Mouse (Mus musculus) neural tube, embryonic 10.5 days (tissue): ENCODE measurements at regions not wholly inside any gene's neighbourhood (a gene's known extent, or its start where the extent isn't known, plus 50 kb on each side); places are given as distances from the start of the nearest gene placed in this dataset.
"Not testable (repeated sequence)": the region's sequence is repeated elsewhere in the genome, so short reads cannot be mapped to it uniquely, and the experiment has no call there.

Source experiments
- DNase-seq: peaks from one replicate; pipeline ENCODE4 v3.0.0-alpha.2; 2017; ENCODE audit warnings: low spot score; ENCODE audit errors: extremely low spot score

DNA sequence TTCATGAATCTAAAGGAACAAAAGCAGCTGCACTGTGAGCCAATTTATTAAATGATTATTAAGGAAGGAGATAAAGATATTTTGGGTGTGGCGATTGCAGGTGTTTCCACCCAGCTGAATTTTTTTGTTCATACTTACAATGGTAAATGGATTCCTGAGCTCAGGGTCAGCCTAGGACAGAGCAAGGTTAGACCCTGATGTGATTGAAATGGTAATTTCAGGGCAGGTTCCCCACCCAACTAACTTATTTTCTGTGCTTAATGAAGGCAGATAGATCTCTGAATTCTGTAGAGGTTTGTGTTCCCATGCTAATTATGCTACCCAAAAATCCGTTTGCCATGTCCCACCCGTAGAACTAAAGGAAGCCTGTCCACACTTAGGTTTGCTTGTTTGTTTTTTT, 258.8 kb upstream of the St6gal2 start:
- no peak for DNase-seq

DNA sequence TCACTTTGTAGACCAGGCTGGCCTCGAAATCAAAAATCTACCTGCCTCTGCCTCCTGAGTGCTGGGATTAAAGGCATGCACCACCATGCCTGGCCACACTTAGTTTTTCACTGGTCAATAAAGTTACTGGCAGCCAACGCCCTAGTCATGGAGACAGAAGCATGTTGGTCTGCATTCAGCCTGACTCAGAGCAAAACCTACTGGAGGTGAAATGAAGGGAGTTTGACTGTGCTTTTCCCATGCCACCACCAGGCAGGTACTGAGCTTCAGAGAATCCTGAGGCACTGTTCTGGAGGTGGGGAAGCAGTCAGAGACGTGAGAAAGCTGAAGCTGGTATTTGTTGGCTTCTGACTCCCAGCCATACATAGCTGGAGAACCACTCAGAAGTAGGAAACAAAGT, 258.4 kb upstream of the St6gal2 start:
- no peak for DNase-seq

DNA sequence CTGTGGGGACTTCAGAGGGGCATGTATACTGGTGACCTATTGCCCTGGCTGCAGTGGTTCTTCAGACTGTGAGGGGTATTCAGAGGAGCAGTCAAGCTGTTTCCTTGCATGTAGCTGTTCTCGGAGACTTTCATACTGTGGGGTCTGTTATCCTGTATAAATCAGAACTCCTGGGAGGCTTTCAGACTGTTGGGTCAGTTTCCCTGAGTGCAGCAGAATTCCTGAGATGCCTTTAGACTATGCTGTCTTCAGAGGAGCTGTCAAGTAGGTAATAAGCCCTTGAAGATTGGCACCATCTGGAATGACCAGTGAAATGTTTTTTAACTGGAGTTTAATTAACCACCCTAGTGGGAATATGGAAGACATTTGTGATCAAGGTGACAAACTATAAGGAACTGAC, 238.6 kb upstream of the St6gal2 start:
- no peak for DNase-seq

DNA sequence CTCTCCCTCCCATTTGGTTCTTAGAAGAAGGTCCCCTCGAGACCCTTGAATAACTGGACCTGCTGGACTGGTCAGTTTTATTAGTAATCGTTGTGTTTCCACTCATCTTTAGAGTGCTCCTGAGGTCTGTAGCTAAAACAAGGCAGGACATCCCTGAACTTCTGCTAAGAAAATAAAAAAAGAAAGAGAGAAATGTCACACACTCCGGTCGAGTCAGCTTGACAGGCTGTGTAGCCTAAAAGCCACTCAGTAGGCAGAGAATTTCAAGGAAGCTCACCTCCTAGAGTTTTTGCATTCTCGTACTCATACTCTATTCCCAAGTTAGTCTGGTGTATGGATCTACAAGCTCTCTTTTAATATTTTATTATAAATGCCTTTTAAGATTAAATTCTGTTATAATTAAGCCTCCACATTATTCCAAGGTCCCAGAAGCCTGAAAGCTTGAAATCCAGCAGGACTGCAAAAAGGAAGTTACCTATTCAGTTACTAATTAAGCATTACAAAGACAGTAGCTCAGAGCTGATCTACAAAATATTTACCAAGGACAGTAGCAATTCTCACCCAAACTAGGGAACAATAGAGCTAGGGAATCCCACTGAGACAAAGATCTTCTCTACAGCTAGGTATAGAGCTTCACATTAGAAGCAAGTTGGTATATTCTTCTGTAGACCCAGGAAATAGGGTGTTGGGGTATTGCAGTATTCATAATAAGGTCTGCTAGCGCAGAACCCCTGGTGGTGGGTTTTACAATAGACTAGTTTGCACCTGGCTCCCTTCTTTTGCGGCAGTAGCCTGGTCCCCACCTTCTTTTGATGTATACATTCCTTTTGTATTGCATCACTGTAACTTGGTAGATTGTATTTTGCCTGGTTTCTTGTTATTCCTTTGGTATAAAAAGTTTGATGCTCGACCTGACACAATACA, 226.7 kb upstream of the St6gal2 start:
- DNase-seq: not testable (repeated sequence)

DNA sequence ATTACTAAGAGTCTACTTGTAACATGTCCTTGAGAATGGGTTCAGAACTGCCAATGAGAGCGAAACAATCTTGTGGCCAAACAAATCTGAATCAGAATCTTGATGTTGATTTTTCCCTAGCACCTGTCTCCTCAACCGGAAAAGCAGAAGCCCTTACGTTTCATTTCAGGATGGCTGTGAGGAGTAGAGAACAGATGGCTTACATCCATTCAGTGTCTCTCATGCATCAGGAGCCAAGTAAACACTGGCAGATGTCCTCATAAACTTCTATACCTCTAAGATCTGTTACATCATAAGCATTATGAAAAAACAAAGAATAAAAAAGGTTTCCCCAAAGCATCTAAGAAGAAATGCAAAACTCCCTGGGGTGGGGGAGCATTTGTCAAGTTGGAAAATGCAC, 221.1 kb upstream of the St6gal2 start:
- no peak for DNase-seq

DNA sequence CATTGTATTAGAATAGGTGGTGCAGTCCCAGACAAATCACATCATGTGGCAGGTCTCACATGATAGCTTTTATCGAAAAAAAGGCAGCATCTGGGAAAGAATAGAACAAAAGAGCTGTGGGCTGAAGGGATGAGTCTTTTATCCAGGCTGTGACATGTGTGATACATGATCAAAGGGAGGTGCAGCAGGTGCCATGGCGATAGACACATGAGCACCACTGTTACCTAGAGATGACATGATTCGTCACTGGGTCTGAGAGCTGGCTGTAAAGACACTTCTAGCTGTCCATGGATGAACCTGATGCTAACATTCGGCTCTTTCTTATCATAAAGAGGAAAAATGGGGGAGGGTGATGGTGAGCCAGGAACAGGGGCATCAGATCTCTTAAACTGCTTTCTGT, 210.9 kb upstream of the St6gal2 start:
- DNase-seq: no peak

DNA sequence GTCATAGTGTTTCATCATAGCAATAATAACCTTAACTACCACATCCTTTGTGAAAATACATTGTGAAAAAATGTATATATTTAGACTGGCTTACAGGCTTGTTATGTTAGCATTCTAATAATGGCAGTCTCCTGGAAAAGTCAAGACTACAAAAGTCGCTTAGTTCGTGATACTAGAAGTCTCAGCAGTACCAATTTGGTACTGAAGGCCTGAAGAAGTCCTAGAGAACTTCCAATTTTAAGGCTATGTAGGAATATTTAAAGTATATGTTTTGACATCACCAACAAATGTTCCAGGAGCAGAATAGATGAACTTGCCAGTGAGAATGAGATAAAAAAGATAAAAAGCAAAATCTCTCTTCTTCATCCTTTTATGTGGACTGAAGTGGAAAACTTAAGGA, 182.5 kb upstream of the St6gal2 start:
- DNase-seq: no peak

DNA sequence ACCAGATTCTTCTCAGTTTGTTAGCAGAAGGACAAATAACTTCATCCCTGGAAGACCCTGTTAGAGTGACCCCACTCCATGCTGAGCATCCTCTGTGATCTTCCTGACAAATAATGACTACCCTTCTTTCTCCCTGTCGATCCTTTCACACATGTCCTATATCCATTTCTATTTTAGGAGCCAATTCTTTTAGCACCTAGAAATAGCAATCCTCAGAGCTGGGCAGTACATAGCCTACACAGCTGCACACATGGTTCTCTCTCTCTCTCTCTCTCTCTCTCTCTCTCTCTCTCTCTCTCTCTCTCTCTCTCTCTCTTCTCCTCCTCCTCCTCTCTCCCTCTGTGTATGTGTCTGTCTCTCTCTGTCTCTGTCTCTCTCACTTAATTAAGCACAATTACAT, 168.6 kb upstream of the St6gal2 start:
- DNase-seq: no peak

DNA sequence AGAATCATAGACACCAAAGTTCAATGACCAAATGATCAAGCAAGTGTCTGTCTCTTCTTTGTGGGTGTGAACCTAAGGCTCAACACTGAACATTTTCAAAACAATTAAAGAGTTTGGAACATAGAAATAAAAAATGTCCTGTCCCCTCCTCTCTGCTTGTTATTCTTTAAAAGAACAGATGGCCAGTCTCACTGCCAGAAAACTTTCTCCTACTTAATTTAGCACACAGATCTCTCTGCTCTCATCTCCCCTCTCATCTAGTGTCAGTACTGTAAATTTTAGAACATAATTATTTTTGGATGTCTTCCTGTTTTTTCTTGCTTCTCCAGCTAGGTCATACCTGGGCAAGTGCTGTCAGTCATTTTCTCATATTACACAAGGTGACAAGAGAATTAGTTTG, 163.9 kb upstream of the St6gal2 start:
- DNase-seq: no peak

DNA sequence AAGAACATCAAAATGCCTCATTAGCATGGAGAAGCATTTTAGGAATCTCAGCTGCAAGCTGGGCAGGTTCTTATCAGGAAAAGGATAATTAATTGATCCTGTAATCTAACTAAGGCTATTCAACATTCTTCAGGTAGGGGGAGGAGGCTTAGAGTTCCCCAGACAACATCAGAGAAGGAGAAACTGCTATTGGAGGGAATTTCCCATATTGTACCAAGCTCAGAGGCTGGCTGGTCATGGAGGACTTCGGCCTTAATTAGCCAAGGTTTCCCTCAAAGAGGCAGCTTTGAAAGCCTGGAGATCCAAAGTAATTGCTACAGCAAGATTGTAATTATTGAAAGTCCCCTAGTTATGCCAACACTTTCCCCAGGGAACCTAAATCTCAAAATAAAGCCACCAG, 156.6 kb upstream of the St6gal2 start:
- no peak for DNase-seq

DNA sequence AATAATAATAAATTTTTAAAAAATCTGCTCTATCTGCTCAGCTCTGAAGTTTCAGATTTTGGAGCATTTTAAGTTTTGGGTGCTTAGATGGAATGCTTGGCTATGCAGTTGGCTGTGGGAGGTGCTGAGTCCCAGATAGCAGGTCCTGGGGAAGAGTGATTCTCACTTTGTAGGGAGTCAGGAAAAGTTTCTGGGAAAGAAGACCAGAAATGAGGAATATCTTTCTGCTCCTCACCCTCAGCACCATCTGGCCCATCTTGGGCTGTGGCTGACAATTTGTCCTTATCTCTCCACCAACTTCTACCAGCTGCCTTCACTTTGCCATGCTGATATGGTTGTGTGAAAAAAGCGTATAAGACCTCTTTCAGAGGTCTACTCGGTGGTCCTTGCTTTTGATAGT, 152.5 kb upstream of the St6gal2 start:
- no peak for DNase-seq

DNA sequence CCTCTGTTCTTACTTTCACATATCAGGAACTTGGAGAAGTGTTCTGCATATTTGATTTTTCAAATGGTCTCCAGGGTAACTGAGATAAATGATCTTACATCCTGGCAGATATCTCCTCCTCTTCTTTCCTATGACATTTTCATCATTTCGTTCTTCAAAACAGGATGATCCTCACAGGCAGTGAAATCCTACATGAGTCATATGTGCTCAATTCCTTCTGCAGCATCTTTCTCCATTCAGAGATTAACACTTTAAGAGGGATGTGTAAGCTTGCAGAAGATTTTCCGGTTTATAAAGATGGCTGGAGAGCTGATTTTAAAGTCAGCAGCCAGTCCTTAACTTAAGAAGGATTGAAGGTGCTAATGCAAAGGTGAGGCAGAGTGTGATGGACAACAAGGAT, 148.5 kb upstream of the St6gal2 start:
- no peak for DNase-seq

DNA sequence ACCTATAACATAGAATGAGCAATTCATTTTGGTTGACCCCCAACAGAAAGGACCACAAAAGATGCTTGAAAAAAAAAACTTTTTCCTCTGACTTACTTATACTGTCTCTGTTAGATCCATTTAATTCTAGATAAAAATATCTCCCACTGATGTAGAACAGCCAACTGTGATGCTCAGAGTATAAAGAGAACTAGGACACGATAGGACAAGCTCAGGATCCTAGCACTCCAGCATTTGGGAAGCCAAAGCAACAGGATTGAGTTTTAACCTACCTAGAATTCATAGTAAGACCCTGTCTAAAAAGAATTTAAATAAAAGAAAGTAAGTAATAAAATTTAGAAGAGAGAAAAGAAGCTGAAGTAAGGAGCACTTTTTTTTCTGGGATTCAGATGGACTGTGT, 146.3 kb upstream of the St6gal2 start:
- no peak for DNase-seq

DNA sequence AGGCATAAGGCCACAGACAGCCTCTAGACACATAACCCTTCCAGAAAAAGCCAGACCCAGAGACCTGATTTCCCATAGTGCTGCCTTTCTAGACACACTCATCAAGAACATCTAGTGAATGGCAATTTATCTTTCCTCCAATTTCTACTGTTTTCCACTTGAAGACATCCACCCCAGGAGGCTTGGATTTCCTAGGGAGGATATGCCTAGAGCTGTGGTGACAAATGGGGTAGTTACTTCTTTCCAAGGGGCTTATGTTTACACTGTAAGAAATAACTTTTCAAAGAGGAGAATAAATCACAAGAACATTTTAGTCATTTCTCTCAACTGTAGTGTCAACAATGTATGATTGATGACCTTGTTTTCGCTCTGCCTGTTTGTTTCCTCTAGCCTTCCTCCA, 124.2 kb upstream of the St6gal2 start:
- no peak for DNase-seq

DNA sequence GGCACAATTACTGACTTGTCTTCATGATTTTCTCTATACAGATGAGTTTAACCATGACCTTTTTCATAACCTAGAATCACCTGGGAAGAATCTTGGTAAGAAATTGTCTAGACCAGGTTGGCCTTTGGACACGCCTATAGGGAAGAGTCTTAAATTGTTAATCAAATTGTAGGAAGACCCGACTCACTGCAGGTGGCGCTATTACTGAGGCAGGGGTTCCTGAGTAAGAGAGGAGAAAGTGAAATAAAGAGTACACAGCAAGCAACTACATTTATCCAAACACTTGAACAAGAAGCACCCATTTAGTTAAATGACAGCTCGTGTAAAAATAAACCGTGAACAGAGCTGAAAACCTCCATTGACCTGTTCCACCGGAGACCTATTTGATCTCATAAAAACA, 85.9 kb upstream of the St6gal2 start:
- no peak for DNase-seq

DNA sequence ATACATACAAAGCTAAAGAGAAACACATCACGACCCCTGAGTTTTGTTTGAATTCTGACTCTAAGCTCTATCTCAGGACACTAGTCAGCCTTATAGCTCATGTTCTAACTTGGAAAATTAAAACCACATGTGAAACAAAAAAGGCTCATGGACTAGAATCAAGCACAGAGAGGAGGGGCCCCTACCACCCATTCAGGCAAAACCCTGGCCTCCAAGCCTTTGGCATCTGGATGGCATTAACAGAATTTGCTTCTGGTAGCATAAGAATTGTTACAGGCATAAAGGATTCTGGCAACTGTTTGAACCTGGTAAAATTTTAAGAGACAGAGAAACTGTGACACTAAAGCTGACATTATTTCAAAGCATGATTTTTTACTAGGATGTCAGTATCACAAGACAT, 78.1 kb upstream of the St6gal2 start:
- DNase-seq: peak; percentile 24

DNA sequence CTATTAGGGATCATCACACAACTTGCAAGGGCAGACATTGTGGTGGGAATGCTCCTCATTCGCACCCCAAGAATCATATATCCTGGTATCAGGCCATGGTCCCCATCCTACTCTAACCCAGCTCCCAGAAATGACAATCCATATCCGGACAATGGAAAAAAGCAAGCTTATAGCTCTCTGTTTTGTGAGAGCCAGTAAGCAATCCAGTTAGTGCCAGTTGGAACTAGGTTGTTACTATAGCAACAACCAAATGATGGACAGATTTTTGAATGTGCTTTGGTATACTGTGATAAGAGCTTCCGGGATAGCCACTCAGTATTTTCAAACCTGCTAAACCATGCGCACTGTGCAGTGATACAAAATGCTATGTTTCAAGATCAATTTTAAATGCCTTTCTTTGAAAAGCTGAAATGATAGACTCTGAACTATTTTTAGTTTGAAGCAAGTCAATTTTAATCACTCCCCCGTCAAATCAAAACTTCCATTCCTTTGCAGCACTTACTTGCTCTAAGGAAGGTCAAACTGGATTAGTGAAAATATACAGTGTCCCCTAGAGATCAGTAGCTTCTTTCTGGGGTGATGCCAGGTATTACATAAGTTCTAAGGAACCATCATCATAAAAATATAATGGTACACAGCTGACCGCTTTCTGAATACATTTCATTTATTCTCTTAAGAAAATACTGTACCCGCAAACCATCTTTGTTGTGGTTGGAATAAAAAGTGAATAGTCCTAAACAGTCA, 77.5 kb upstream of the St6gal2 start:
- DNase-seq: no peak
